Mouse (Mus musculus) kidney, postnatal 0 days (tissue): ENCODE data around the gene Gm8113. TPM values are rescaled to one million over a fixed set of nuclear protein-coding genes. Genes with fewer than 3 reads are reported as not detected.
A peak's percentile ranks its signal among the peaks of the same experiment; 100 is the strongest.
"Not testable (repeated sequence)": the region's sequence is repeated elsewhere in the genome, so short reads cannot be mapped to it uniquely, and the experiment has no call there.

Source experiments
- ATAC-seq: fragments of 200-750 bp; cut with Nextera tagmentation; replicated peaks from 2 replicates; pipeline ENCODE4 v1.8.0; 2017; ENCODE audit warnings: low read depth, moderate number of reproducible peaks, moderate TSS enrichment, moderate library complexity; ENCODE audit not compliant: low FRiP score
- DNase-seq: peaks from one replicate; pipeline ENCODE4 v3.0.0-alpha.2; 2016; ENCODE audit warnings: low spot score
- H3K27ac ChIP-seq: fragments of 300-500 bp; sonication (generic); 2 replicates; pipeline ENCODE4 v1.5.1; 2014; ENCODE audit warnings: mild to moderate bottlenecking
- H3K27me3 ChIP-seq: fragments of 300-500 bp; sonication (generic); 2 replicates; pipeline ENCODE4 v1.6.1; 2014; ENCODE audit warnings: low read length, mixed read lengths; ENCODE audit not compliant: insufficient read depth
- H3K36me3 ChIP-seq: fragments of 300-500 bp; sonication (generic); 2 replicates; pipeline ENCODE4 v1.6.1; 2014; ENCODE audit warnings: low read length, mixed read lengths; ENCODE audit not compliant: insufficient read depth
- H3K4me1 ChIP-seq: fragments of 300-500 bp; sonication (generic); replicated peaks from 2 replicates; pipeline ENCODE4 v1.6.1; 2014; ENCODE audit warnings: antibody characterized with exemption, low read length, mixed read lengths; ENCODE audit not compliant: insufficient read depth
- H3K4me2 ChIP-seq: fragments of 300-500 bp; sonication (generic); 2 replicates; pipeline ENCODE4 v1.6.1; 2014; ENCODE audit warnings: mild to moderate bottlenecking, low read length, moderate library complexity, mixed read lengths
- H3K4me3 ChIP-seq: fragments of 300-500 bp; sonication (generic); replicated peaks from 2 replicates; pipeline ENCODE4 v1.5.1; 2014; ENCODE audit warnings: low read depth, low read length
- H3K9ac ChIP-seq: fragments of 300-500 bp; sonication (generic); 2 replicates; pipeline ENCODE4 v1.6.1; 2014; ENCODE audit warnings: low read depth, low read length
- H3K9me3 ChIP-seq: fragments of 300-500 bp; sonication (generic); replicated peaks from 2 replicates; pipeline ENCODE4 v1.6.1; 2016; ENCODE audit warnings: low read length, inconsistent platforms, mixed read lengths
- CTCF ChIP-seq: IDR thresholded peaks from 2 replicates; pipeline ENCODE4 v1.5.1; 2016; ENCODE audit warnings: antibody characterized with exemption, low read depth, mild to moderate bottlenecking, moderate library complexity
- WGBS: fragments of 180-500 bp; shearing (Covaris S2); extraction: QIAGEN DNeasy Blood & Tissue Kit; methylation state at CpG from one replicate; pipeline ENCODE4 v1.1.7; 2014; 5-methylcytosine and 5-hydroxymethylcytosine counted together
- polyA plus RNA-seq: library from polyadenylated mRNA; unstranded; fragments of >200 nt; fragmentation: Nextera tagmentation; extraction: Ambion mirVana; gene quantifications from 2 replicates; pipeline ENCODE4 v1.2.1, GENCODE M21; 2015

The Gm8113 gene
- polyA plus RNA-seq = 16.9 and 17.2 TPM in 2 replicates

DNA sequence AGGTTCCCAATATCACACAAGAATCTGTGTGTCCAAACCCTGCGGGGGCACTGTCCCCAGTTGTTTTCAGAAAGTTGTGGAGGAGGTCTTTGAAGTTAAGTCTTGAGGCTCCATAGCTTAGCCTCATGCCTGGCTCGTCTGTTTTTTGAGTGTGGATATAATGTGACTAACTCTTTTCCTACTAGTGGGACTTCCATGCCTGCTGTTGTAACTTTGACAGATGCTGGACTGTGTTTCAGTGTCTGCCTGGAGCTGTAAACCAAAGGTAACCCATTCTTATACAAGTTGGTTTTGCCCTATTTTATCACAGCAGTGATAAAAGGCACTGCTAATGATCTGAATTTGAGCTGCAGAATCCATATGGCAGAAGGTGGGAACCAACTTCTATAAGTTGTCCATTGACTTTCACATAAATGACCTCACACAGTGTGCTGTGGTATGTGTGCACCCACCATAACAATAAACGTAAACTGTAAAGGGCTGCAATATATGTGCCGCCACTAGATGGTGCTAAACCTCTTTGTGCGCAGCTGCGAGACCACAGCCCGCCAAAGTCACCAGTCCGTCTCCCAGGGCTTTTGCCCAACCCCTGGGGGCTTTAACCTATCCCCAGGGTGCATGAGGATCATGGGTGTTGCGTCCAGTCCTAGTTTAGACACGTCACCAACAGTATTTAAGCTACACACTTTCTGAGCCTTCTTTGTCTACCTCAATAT lies at the start of gene Gm8113:
Gene Gm8113, plus strand, starts transcription at position 703 of the 716 bp plus-strand sequence.
- peak within 1 kb of the TSS; percentile 45 for H3K4me3 ChIP-seq
- peak within 1 kb of the TSS; percentile 49 for H3K4me2 ChIP-seq
- not testable (repeated sequence) for H3K9me3 ChIP-seq, H3K36me3 ChIP-seq, H3K27me3 ChIP-seq, H3K4me1 ChIP-seq
- peak; percentile 91 for DNase-seq
- peak within 1 kb of the TSS; percentile 85 for H3K27ac ChIP-seq
- peak within 1 kb of the TSS; percentile 60; the same call in 1 of the 2 replicates for H3K9ac ChIP-seq
- peak; percentile 96 for ATAC-seq
- WGBS = 7% methylated on average over 10 of the region's 10 CpGs
- TF ChIP-seq CTCF = peak; percentile 88

DNA sequence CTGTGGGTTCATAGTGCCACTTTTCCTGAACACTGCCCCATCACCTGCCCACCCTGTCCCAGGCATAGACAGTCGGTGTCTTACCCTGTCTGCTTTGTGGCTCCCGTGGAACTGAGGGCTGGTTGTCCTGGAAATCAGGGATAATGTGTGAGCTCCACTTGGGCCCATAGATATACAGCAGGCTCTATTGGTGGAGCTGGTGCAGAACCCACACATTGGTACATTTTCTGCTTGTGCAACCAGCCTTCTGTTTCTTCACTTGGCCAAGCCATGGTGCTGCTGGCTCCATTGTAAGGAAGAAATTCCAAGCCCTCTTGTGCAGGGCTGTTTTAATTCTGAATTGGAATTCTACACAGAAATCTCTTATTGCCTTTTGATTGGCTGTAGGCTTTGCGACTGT lies 49.8 kb upstream of the Gm8113 start, which contains the start of gene Ear1:
Gene Ear1, minus strand, starts transcription at position 101 of the 400 bp plus-strand sequence.
- not testable (repeated sequence) for H3K27ac ChIP-seq, H3K4me3 ChIP-seq, H3K4me1 ChIP-seq, H3K36me3 ChIP-seq, H3K4me2 ChIP-seq, DNase-seq, H3K27me3 ChIP-seq, H3K9me3 ChIP-seq, H3K9ac ChIP-seq, ATAC-seq
- whole genome bisulfite sequencing = 86% methylated on average over 2 of the region's 3 CpGs

DNA sequence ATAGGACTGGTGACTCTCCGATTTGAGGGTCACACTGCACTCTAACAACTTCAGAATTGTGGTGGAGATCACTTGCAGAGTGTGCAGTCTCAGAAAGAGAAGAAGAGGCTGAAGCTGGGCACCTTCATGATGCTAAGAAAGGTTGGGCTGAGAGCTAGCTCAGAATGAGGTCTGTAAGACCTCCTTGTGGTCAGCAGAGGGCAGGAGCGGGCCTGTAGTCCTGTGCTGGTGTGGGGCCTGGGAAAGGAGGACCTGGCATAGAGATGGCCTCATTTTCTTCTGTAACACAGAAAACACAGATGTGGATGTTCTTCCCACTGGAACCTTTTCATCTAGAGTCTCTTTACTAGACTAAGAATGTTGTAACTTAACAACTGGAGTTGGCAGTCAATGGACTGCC lies 47.4 kb upstream of the Gm8113 start:
- not testable (repeated sequence) for DNase-seq, H3K4me1 ChIP-seq, H3K9me3 ChIP-seq, H3K27me3 ChIP-seq, H3K27ac ChIP-seq, ATAC-seq, H3K36me3 ChIP-seq, H3K9ac ChIP-seq, H3K4me2 ChIP-seq, H3K4me3 ChIP-seq
- 21% methylated on average over 1 of the region's 2 CpGs for WGBS

DNA sequence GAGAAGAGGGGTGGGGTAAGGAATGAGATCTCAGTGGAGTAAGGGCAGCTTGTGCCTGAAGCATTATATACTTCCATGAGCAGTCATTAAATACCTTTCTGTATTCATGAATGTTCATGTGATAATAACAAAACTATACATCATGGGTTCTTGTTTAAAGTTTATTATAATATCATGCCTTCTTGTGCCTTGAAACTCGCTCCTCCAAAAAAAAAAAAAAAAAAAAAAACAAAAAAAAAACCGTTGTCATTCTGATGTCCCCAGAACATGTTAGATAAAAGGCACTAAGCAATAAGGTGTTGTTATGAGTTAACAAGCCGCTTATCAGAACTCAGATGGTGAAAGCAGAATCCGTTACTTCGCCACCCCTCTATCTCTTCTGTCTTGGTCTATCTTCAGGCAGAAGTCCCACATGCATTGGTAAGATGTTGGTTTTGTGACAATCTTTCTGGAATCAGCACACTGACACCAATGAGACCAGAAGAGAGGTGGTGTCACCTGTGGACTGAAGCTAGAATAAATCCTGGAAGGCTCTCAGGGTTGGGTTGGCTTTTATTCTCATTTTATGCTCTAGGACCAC lies 45.1 kb upstream of the Gm8113 start:
- H3K4me2 ChIP-seq, H3K9me3 ChIP-seq, ATAC-seq, H3K36me3 ChIP-seq, H3K27ac ChIP-seq, DNase-seq, H3K9ac ChIP-seq, H3K4me3 ChIP-seq, H3K4me1 ChIP-seq, H3K27me3 ChIP-seq: not testable (repeated sequence)
- WGBS = 90% methylated on average over 5 of the region's 5 CpGs

DNA sequence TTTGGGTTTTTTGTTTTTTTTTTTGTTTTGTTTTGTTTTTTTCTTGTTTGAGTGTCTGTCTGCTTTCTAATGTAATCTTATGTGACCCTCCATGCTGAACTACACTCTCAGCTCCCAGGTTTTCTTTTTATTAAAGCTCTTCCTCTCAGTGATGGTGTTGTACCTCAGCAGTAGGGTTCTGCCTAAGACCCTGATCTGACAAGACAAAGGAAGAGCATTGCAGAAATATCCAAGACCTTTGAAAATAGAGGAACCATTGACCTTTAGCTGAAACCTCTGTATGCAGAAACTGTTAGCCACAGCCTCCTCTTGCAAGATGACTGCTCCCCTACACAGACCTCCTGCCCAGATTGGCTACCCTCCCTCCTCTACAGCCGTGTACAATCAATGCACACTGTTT lies 39.0 kb upstream of the Gm8113 start:
- WGBS = 56% methylated on average over 1 of the region's 1 CpGs
- not testable (repeated sequence) for H3K27ac ChIP-seq, H3K4me2 ChIP-seq, H3K9me3 ChIP-seq, H3K4me3 ChIP-seq, H3K27me3 ChIP-seq, H3K9ac ChIP-seq, DNase-seq, ATAC-seq, H3K36me3 ChIP-seq, H3K4me1 ChIP-seq

DNA sequence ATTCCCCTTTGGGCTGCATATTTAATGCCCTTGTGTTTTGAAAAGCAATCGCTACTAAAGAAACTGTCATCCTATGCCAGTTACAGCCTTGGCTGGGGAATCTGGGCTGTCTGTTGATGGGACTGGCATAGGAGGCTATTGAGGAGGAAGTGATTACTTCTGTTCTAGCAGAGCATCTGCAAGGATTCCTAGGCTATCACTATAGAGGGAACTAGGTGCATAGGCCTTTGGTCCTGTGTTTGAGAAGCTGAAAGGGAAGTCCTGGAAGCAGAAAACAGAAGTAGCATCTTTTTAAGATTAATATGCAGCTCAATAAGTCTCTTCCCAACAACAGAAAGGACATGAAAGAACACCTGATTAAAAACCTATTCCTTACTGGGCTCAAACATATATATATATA lies 33.9 kb upstream of the Gm8113 start:
- H3K9me3 ChIP-seq, H3K4me3 ChIP-seq, H3K27ac ChIP-seq, H3K9ac ChIP-seq, DNase-seq, H3K4me2 ChIP-seq, ATAC-seq, H3K36me3 ChIP-seq, H3K4me1 ChIP-seq, H3K27me3 ChIP-seq: not testable (repeated sequence)
- WGBS = 100% methylated on average over 1 of the region's 1 CpGs

DNA sequence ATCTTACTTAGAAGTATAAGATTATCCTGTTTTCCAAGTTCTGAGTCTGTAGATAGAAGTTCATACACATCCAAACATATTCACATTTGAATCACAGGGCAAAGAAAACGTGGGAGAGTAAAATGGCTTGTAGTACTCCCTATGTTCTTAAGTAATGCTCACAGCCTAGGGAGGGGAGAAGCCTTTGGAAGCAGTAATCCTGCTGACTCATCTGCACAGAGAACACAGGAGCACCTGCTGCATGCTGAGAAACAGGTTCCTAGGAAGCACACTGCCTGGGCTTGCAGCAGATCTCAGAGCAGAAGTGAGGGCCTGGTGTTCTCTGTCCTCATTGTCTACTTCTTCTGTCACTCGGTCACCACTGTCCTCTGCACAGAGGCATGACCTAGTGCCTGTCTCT lies 29.8 kb upstream of the Gm8113 start:
- H3K4me1 ChIP-seq, H3K27me3 ChIP-seq, H3K27ac ChIP-seq, ATAC-seq, H3K4me2 ChIP-seq, H3K36me3 ChIP-seq, H3K9me3 ChIP-seq, H3K9ac ChIP-seq, H3K4me3 ChIP-seq, DNase-seq: not testable (repeated sequence)
- WGBS = 46% methylated on average over 1 of the region's 2 CpGs

DNA sequence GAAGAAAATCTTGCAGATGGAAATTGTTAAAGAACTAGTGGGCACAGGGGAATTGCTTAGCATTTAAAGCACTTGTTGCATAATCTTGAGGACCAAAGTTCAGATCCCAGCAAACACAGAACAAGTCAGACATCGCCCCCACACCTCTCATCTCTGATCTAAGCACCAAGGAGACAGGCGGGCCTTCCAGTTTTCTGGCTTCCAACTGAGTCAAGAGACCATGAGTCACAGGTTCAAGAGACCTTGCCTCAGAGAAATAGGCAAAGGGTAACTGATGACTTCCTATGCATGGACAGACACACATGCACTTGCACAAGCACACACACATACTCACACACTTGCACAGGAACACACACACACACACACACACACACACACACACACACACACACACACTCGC lies 26.6 kb upstream of the Gm8113 start:
- H3K4me2 ChIP-seq, ATAC-seq, H3K27ac ChIP-seq, H3K4me3 ChIP-seq, H3K36me3 ChIP-seq, H3K4me1 ChIP-seq, H3K9ac ChIP-seq, H3K9me3 ChIP-seq, H3K27me3 ChIP-seq, DNase-seq: not testable (repeated sequence)
- 89% methylated on average over 3 of the region's 3 CpGs for WGBS

DNA sequence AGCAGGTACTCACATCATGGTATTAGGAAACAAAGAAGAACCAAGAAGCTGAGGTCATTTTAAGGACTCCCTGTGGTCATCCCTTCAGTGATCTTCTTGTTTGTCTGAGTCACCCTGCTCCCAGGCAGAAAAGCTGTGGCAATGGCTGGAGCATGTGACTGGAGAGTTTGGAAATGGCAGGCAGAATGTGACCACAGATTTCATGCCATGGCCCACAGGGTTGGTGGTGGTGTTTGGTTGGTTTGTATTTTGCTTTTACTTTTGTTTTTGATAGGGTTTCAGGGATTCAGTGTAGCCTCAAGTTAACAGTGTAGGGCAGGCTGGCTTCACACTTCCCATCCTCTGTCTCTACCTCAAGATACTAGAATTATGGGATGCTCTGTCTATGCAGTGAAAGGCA lies 7.0 kb upstream of the Gm8113 start:
- H3K36me3 ChIP-seq, H3K4me2 ChIP-seq, H3K4me1 ChIP-seq, H3K4me3 ChIP-seq, ATAC-seq, H3K9ac ChIP-seq, H3K27me3 ChIP-seq, DNase-seq, H3K9me3 ChIP-seq, H3K27ac ChIP-seq: not testable (repeated sequence)
